Mouse (Mus musculus) small intestine, adult 2 months (tissue): ENCODE data around the gene Cdh10. TPM values are rescaled to one million over a fixed set of nuclear protein-coding genes. Genes with fewer than 3 reads are reported as not detected.

Experiments
- H3K27ac ChIP-seq: fragments of 200-500 bp; 2 replicates; pipeline ENCODE4 v1.5.1; 2012; ENCODE audit warnings: low read depth, low read length, control low read depth, inconsistent platforms; ENCODE audit not compliant: insufficient read depth
- H3K27me3 ChIP-seq: fragments of 200-500 bp; 2 replicates; pipeline ENCODE4 v1.6.1; 2012; ENCODE audit warnings: mild to moderate bottlenecking, moderate library complexity, low read length, inconsistent platforms; ENCODE audit not compliant: control insufficient read depth, insufficient read depth
- H3K36me3 ChIP-seq: fragments of 200-500 bp; 2 replicates; pipeline ENCODE4 v1.6.1; 2012; ENCODE audit warnings: mild to moderate bottlenecking, low read length, control low read depth, inconsistent platforms; ENCODE audit not compliant: control insufficient read depth, insufficient read depth
- H3K4me1 ChIP-seq: fragments of 200-500 bp; 2 replicates; pipeline ENCODE4 v1.6.1; 2012; ENCODE audit warnings: low read length, inconsistent platforms, mixed read lengths; ENCODE audit not compliant: control insufficient read depth, insufficient read depth, insufficient read length
- H3K4me3 ChIP-seq: fragments of 200-500 bp; 2 replicates; pipeline ENCODE4 v1.5.1; 2012; ENCODE audit warnings: low read depth, mild to moderate bottlenecking, control low read depth, inconsistent platforms, low read length, moderate library complexity
- CTCF ChIP-seq: fragments of 200-500 bp; IDR thresholded peaks from 2 replicates; pipeline ENCODE4 v1.5.1; 2012; ENCODE audit warnings: low read depth, mild to moderate bottlenecking, control low read depth, inconsistent platforms, low read length, moderate library complexity, mixed read lengths; ENCODE audit not compliant: insufficient replicate concordance, insufficient read length; ENCODE audit errors: extremely low read depth
- POLR2A ChIP-seq: fragments of 200-500 bp; IDR thresholded peaks from 2 replicates; pipeline ENCODE4 v1.6.1; 2012; ENCODE audit warnings: low read depth, mild to moderate bottlenecking, control low read depth, inconsistent platforms, low read length, moderate library complexity
- WGBS: fragments of 180-500 bp; shearing (Covaris S2); methylation state at CpG from one replicate; pipeline ENCODE4 v1.1.7; 2018; 5-methylcytosine and 5-hydroxymethylcytosine counted together
- polyA plus RNA-seq: library from polyadenylated mRNA; depleted of rRNA; stranded (reverse); fragments of >200 nt; gene quantifications from 2 replicates; pipeline ENCODE4 v1.2.3, GENCODE M21; 2012; rRNA removed

Gene Cdh10
- not detected in 2 replicates for polyA plus RNA-seq

DNA sequence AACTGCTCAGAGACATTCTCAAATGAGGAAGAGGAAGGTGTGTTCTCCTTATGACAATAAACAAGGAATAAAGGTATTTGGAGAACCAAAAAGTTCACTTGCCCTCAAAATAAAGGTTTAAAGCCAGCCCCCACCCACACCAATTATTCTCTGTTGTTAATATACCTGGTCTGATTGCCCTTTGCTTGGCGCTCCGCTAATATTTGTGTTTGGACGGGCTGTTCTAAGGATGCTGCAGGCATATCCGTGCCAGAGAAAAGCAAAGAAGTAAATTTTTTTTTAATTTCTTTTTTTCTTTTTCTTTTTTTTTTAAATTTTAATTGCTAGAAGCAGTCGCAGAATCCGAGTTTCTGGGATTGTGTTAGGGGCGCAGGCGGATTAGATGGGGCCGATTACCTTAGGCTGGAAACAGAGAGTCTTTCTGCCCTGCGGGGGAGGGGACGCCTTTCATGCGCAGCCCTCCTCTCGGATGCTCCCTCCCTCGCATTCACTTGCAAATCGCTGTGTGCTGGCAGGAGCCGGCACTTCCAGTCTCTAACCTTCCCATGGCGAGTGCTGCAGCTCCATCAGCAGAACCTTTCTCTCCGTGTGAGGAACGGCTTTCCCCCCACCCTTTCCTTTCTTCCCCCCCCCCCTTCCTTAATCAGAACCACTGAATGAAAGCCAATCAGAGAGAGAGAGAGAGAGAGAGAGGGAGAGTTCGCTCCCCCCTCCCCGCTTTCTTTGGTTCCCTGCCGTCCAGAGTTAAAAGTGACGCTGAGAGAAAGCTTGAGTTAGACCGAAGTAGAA, at the start of gene Cdh10:
Gene Cdh10, plus strand, starts transcription at position 763 of the 789 bp plus-strand sequence.
- H3K36me3 ChIP-seq: no peaks in the 10 kb centered on the region
- H3K27me3 ChIP-seq: no peaks in the 10 kb centered on the region
- H3K27ac ChIP-seq: no peak within 1 kb of the TSS
- 0 out of 2 replicates have a peak within 1 kb of the TSS, but pooled peaks have one; percentile 8 for H3K4me3 ChIP-seq
- WGBS: 3% methylated on average over 24 of the region's 24 CpGs
- TF ChIP-seq POLR2A: no peak
- TF ChIP-seq CTCF: no peak
- no peaks in the 10 kb centered on the region for H3K4me1 ChIP-seq

DNA sequence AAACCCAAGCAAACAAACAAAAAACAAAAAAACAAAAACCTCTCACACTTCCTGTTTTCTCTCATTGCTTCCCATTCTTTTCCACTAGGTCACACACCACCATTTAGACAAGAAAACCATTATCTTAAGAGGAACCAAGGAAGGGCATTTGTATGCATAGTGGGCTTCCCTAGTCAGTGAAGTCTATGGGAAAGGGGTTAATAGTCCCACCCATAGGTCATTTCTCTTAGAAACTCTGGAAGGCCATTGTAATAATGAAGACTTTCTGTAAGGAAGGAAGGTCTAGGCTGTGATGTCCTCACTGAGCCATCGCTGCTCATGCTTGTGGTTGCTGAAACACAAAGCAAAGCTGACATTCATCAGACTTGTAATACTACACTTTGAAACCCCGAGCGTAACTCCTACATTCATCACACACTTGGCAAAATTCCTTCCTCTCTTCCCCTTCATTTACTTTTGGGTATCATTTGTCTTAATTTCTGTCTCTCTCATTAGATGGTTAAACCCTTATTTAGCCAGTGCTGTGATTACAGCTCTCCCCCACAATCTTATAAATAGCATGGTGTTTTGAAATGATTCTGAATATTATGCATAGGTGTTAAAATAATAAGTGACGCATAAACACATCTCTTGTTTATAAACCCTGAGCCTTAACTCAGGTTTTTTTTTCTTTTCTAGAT, 9.5 kb upstream of the Cdh10 start:
- no peaks in the 10 kb centered on the region for H3K4me1 ChIP-seq
- no peaks in the 10 kb centered on the region for H3K36me3 ChIP-seq
- TF ChIP-seq POLR2A: no peak
- no peak for TF ChIP-seq CTCF
- WGBS: 82% methylated on average over 4 of the region's 4 CpGs
- H3K27ac ChIP-seq: no peak overlapping the region
- H3K4me3 ChIP-seq: no peak overlapping the region
- no peaks in the 10 kb centered on the region for H3K27me3 ChIP-seq

- WGBS: 80% methylated on average over 3 of the region's 3 CpGs
- H3K36me3 ChIP-seq: no peaks in the 10 kb centered on the region
- no peak for TF ChIP-seq POLR2A
- TF ChIP-seq CTCF: no peak
Measured at GRCm38 (mm10) chr15:18817707-18818106, 1.0 kb upstream of the Cdh10 start.

GRCm38 (mm10) chr15:18820226-18820625, 1.5 kb downstream of the Cdh10 start:
- WGBS: 41% methylated on average over 3 of the region's 3 CpGs
- H3K27ac ChIP-seq: no peak overlapping the region

More at GRCm38 (mm10) chr15:18817707-18818106, 1.0 kb upstream of the Cdh10 start:
- H3K4me3 ChIP-seq: no peak overlapping the region
- H3K27me3 ChIP-seq: no peaks in the 10 kb centered on the region
- no peaks in the 10 kb centered on the region for H3K4me1 ChIP-seq
- no peak overlapping the region for H3K27ac ChIP-seq

DNA sequence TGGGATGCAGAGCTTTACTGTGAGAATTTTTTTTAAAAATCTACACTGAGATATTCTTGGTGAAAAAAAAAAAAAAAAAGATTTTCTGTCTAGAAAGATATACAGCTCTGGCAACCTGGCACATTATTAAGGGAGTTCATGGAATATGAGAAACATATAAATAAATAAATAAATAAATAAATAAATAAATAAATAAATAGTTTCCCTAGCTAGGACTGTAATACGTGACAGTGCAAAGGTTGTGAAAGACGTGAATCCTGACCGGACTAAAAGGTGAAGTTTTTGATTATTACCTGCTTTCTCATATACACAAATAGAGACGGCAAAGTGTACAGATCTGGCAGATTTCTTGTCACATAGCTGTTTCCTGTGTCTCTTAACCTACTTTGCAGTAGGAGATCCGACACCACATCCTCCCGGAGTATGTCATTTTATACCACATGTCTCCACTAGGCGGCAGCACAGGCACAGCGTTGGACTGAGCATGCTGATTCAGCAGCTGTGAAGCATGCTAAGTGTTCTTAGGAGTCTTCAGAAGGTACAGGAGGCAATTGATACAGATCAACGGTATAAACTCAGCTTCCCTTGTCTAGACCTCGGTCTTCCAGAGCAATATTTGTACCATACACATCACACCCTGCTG, 2.5 kb downstream of the Cdh10 start:
- Histone ChIP-seq H3K36me3 (no peaks in the 10 kb centered on the region), H3K4me1 (no peaks in the 10 kb centered on the region), H3K27me3 (no peaks in the 10 kb centered on the region), H3K4me3 (no peak overlapping the region), H3K27ac (no peak overlapping the region)
- TF ChIP-seq CTCF: peak; percentile 72; the same call in 1 of the 2 replicates
- TF ChIP-seq POLR2A: no peak
- WGBS: 25% methylated on average over 10 of the region's 10 CpGs

More at GRCm38 (mm10) chr15:18820226-18820625, 1.5 kb downstream of the Cdh10 start:
- H3K36me3 ChIP-seq: no peaks in the 10 kb centered on the region
- H3K27me3 ChIP-seq: no peaks in the 10 kb centered on the region
- no peak for TF ChIP-seq CTCF
- TF ChIP-seq POLR2A: no peak
- H3K4me3 ChIP-seq: no peak overlapping the region
- no peaks in the 10 kb centered on the region for H3K4me1 ChIP-seq

DNA sequence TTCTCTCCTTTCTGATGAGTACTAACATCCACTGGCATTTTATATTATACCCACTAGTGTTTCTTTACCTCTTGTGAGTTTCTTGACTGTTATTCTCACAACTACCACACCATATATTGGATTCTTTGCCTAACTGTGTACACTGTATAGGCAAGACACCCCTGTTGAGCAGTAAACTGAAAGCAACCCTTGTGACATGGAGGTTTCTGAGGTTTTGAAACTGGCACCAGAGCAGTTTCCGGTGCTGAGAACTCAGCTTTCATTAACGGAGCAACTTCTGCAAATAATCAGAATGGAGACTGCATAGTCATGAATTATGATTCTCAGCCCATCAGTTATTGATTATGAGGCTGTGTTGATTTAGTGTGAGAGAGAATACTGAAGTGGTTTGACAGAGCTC, 4.7 kb downstream of the Cdh10 start:
- TF ChIP-seq POLR2A: no peak
- Histone ChIP-seq H3K4me1 (no peaks in the 10 kb centered on the region), H3K36me3 (no peaks in the 10 kb centered on the region), H3K27ac (no peak overlapping the region), H3K27me3 (no peaks in the 10 kb centered on the region), H3K4me3 (no peak overlapping the region)
- 70% methylated on average over 2 of the region's 2 CpGs for WGBS

GRCm38 (mm10) chr15:18832263-18832662, 13.5 kb downstream of the Cdh10 start:
- 15% methylated on average over 4 of the region's 4 CpGs for WGBS
- no peaks in the 10 kb centered on the region for H3K4me1 ChIP-seq
- no peak for TF ChIP-seq POLR2A
- TF ChIP-seq CTCF: no peak
- no peaks in the 10 kb centered on the region for H3K27me3 ChIP-seq
- H3K4me3 ChIP-seq: no peak overlapping the region
- no peak overlapping the region for H3K27ac ChIP-seq
- no peaks in the 10 kb centered on the region for H3K36me3 ChIP-seq
